Mouse (Mus musculus) midbrain, embryonic 15.5 days (tissue): ENCODE results near the gene Ifi208. TPM values are rescaled to one million over a fixed set of nuclear protein-coding genes. Genes with fewer than 3 reads are reported as not detected.
"Not testable (repeated sequence)": the region's sequence is repeated elsewhere in the genome, so short reads cannot be mapped to it uniquely, and the experiment has no call there.

ENCODE experiments used
- ATAC-seq: fragments of 200-750 bp; cut with Nextera tagmentation; replicated peaks from 2 replicates; pipeline ENCODE4 v1.8.0; 2017; ENCODE audit warnings: moderate TSS enrichment
- H3K27ac ChIP-seq: fragments of 300-500 bp; sonication (generic); 2 replicates; pipeline ENCODE4 v1.5.1; 2015; ENCODE audit warnings: mild to moderate bottlenecking, inconsistent platforms
- H3K27me3 ChIP-seq: fragments of 300-500 bp; sonication (generic); replicated peaks from 2 replicates; pipeline ENCODE4 v1.6.1; 2015; ENCODE audit warnings: inconsistent platforms
- H3K36me3 ChIP-seq: fragments of 300-500 bp; sonication (generic); replicated peaks from 2 replicates; pipeline ENCODE4 v1.6.1; 2015; ENCODE audit warnings: inconsistent platforms
- H3K4me1 ChIP-seq: fragments of 300-500 bp; sonication (generic); 2 replicates; pipeline ENCODE4 v1.6.1; 2015; ENCODE audit warnings: inconsistent platforms
- H3K4me2 ChIP-seq: fragments of 300-500 bp; sonication (generic); 2 replicates; pipeline ENCODE4 v1.6.1; 2015; ENCODE audit warnings: inconsistent platforms, mild to moderate bottlenecking, moderate library complexity
- H3K4me3 ChIP-seq: fragments of 300-500 bp; sonication (generic); 2 replicates; pipeline ENCODE4 v1.5.1; 2015; ENCODE audit warnings: mild to moderate bottlenecking, inconsistent platforms
- H3K9ac ChIP-seq: fragments of 300-500 bp; sonication (generic); 2 replicates; pipeline ENCODE4 v1.6.1; 2015; ENCODE audit warnings: mild to moderate bottlenecking, inconsistent platforms
- H3K9me3 ChIP-seq: fragments of 300-500 bp; sonication (generic); 2 replicates; pipeline ENCODE4 v1.6.1; 2016; ENCODE audit warnings: inconsistent platforms
- WGBS: fragments of 180-500 bp; shearing (Covaris S2); methylation state at CpG from one replicate; pipeline ENCODE4 v1.1.7; 2015; ENCODE audit warnings: mixed read lengths; 5-methylcytosine and 5-hydroxymethylcytosine counted together
- polyA plus RNA-seq: library from polyadenylated mRNA; unstranded; fragments of >200 nt; fragmentation: Nextera tagmentation; extraction: Ambion mirVana; gene quantifications from 2 replicates; pipeline ENCODE4 v1.2.1, GENCODE M21; 2015

Ifi208 gene
- not detected in 2 replicates for polyA plus RNA-seq

- not testable (repeated sequence) for H3K9ac ChIP-seq, H3K9me3 ChIP-seq, H3K4me3 ChIP-seq, H3K27ac ChIP-seq, ATAC-seq, H3K4me1 ChIP-seq, H3K36me3 ChIP-seq, H3K27me3 ChIP-seq, H3K4me2 ChIP-seq
- 53% methylated on average over 3 of the region's 3 CpGs for WGBS
Measured at GRCm38 (mm10) chr1:173673458-173674097, at the start of gene Ifi208. Gene Ifi208 (plus strand): TSS chr1:173673675.

GRCm38 (mm10) chr1:173624052-173624451 lies 49.4 kb upstream of the Ifi208 start:
- WGBS, result 92% methylated on average over 2 of the region's 2 CpGs
- H3K27me3 ChIP-seq, result no peaks in the 10 kb centered on the region
- no peak overlapping the region for H3K9ac ChIP-seq
- no peaks in the 10 kb centered on the region for H3K9me3 ChIP-seq
- no peak overlapping the region for H3K4me2 ChIP-seq
- no peaks in the 10 kb centered on the region for H3K36me3 ChIP-seq
- no peak overlapping the region for H3K4me3 ChIP-seq
- no peak for ATAC-seq
- no peak overlapping the region for H3K27ac ChIP-seq
- H3K4me1 ChIP-seq, result no peaks in the 10 kb centered on the region

- Histone ChIP-seq H3K4me2 (no peak overlapping the region), H3K9me3 (no peaks in the 10 kb centered on the region), H3K27ac (no peak overlapping the region), H3K27me3 (no peaks in the 10 kb centered on the region), H3K4me3 (no peak overlapping the region), H3K4me1 (no peaks in the 10 kb centered on the region), H3K9ac (no peak overlapping the region), H3K36me3 (no peaks in the 10 kb centered on the region)
- WGBS, result 78% methylated on average over 2 of the region's 2 CpGs
- no peak for ATAC-seq
Measured at GRCm38 (mm10) chr1:173626686-173627085, 46.8 kb upstream of the Ifi208 start.

- WGBS, result 86% methylated on average over 2 of the region's 2 CpGs
- H3K4me2 ChIP-seq, H3K9ac ChIP-seq, H3K36me3 ChIP-seq, H3K27ac ChIP-seq, H3K27me3 ChIP-seq, H3K4me3 ChIP-seq, H3K9me3 ChIP-seq, H3K4me1 ChIP-seq, ATAC-seq: not testable (repeated sequence)
Measured at GRCm38 (mm10) chr1:173630622-173631021, 42.9 kb upstream of the Ifi208 start, which contains the start of gene Ifi209. Gene Ifi209 (plus strand): TSS chr1:173630917.

- H3K27me3 ChIP-seq, result no peaks in the 10 kb centered on the region
- no peaks in the 10 kb centered on the region for H3K9me3 ChIP-seq
- WGBS, result 90% methylated on average over 5 of the region's 5 CpGs
- H3K4me3 ChIP-seq, result no peak overlapping the region
- ATAC-seq, result no peak
- H3K27ac ChIP-seq, result no peak overlapping the region
- no peak overlapping the region for H3K9ac ChIP-seq
- H3K36me3 ChIP-seq, result no peaks in the 10 kb centered on the region
- no peaks in the 10 kb centered on the region for H3K4me1 ChIP-seq
- no peak overlapping the region for H3K4me2 ChIP-seq
Measured at GRCm38 (mm10) chr1:173633969-173634645, 39.4 kb upstream of the Ifi208 start.

- Histone ChIP-seq H3K27ac (no peak overlapping the region), H3K4me3 (no peak overlapping the region), H3K9me3 (no peaks in the 10 kb centered on the region), H3K4me1 (no peaks in the 10 kb centered on the region), H3K9ac (no peak overlapping the region), H3K36me3 (no peaks in the 10 kb centered on the region), H3K4me2 (no peak overlapping the region), H3K27me3 (no peaks in the 10 kb centered on the region)
- WGBS, result 85% methylated on average over 2 of the region's 2 CpGs
- ATAC-seq, result no peak
Measured at GRCm38 (mm10) chr1:173645393-173645792, 28.1 kb upstream of the Ifi208 start.

GRCm38 (mm10) chr1:173657973-173658372 lies 15.5 kb upstream of the Ifi208 start:
- Histone ChIP-seq H3K4me1 (no peaks in the 10 kb centered on the region), H3K4me2 (no peak overlapping the region), H3K4me3 (no peak overlapping the region), H3K27ac (no peak overlapping the region), H3K27me3 (no peaks in the 10 kb centered on the region), H3K9me3 (no peaks in the 10 kb centered on the region), H3K36me3 (no peaks in the 10 kb centered on the region), H3K9ac (no peak overlapping the region)
- no peak for ATAC-seq
- WGBS, result 86% methylated on average over 4 of the region's 4 CpGs

GRCm38 (mm10) chr1:173678605-173679004 lies 5.1 kb downstream of the Ifi208 start:
- not testable (repeated sequence) for H3K9me3 ChIP-seq, ATAC-seq, H3K4me2 ChIP-seq, H3K27me3 ChIP-seq, H3K4me1 ChIP-seq, H3K4me3 ChIP-seq, H3K36me3 ChIP-seq, H3K27ac ChIP-seq, H3K9ac ChIP-seq
- 76% methylated on average over 1 of the region's 1 CpGs for WGBS

GRCm38 (mm10) chr1:173694270-173694669 lies 20.8 kb downstream of the Ifi208 start:
- Histone ChIP-seq H3K4me2 (no peak overlapping the region), H3K9ac (no peak overlapping the region), H3K4me3 (no peak overlapping the region), H3K9me3 (no peaks in the 10 kb centered on the region), H3K4me1 (no peaks in the 10 kb centered on the region), H3K36me3 (no peaks in the 10 kb centered on the region), H3K27ac (no peak overlapping the region), H3K27me3 (no peaks in the 10 kb centered on the region)
- no peak for ATAC-seq
- WGBS, result 93% methylated on average over 1 of the region's 1 CpGs

- Histone ChIP-seq H3K9ac (no peak overlapping the region), H3K4me3 (no peak overlapping the region), H3K4me1 (no peaks in the 10 kb centered on the region), H3K27me3 (no peaks in the 10 kb centered on the region), H3K9me3 (no peaks in the 10 kb centered on the region), H3K4me2 (no peak overlapping the region), H3K27ac (no peak overlapping the region), H3K36me3 (no peaks in the 10 kb centered on the region)
- no peak for ATAC-seq
- WGBS, result 46% methylated on average over 7 of the region's 7 CpGs
Measured at GRCm38 (mm10) chr1:173733219-173733618, 59.7 kb downstream of the Ifi208 start.

GRCm38 (mm10) chr1:173735015-173735414 lies 61.5 kb downstream of the Ifi208 start:
- H3K9ac ChIP-seq, ATAC-seq, H3K27ac ChIP-seq, H3K4me3 ChIP-seq, H3K36me3 ChIP-seq, H3K4me1 ChIP-seq, H3K27me3 ChIP-seq, H3K9me3 ChIP-seq, H3K4me2 ChIP-seq: not testable (repeated sequence)
- 93% methylated on average over 4 of the region's 4 CpGs for WGBS

- H3K27me3 ChIP-seq, result no peaks in the 10 kb centered on the region
- no peak overlapping the region for H3K4me2 ChIP-seq
- 77% methylated on average over 2 of the region's 2 CpGs for WGBS
- no peaks in the 10 kb centered on the region for H3K36me3 ChIP-seq
- H3K27ac ChIP-seq, result no peak overlapping the region
- H3K9ac ChIP-seq, result no peak overlapping the region
- H3K4me1 ChIP-seq, result no peaks in the 10 kb centered on the region
- no peak overlapping the region for H3K4me3 ChIP-seq
- no peak for ATAC-seq
- no peaks in the 10 kb centered on the region for H3K9me3 ChIP-seq
Measured at GRCm38 (mm10) chr1:173736986-173737385, 63.5 kb downstream of the Ifi208 start.

- H3K9ac ChIP-seq, result no peak overlapping the region
- no peak for ATAC-seq
- H3K4me2 ChIP-seq, result no peak overlapping the region
- H3K4me1 ChIP-seq, result no peaks in the 10 kb centered on the region
- no peaks in the 10 kb centered on the region for H3K9me3 ChIP-seq
- H3K27me3 ChIP-seq, result no peaks in the 10 kb centered on the region
- no peak overlapping the region for H3K4me3 ChIP-seq
- no peaks in the 10 kb centered on the region for H3K36me3 ChIP-seq
- H3K27ac ChIP-seq, result no peak overlapping the region
Measured at GRCm38 (mm10) chr1:173740537-173740936, 67.1 kb downstream of the Ifi208 start.
